Mouse (Mus musculus): ENCODE measurements around the gene Galntl6.
"Not testable (repeated sequence)": the region's sequence is repeated elsewhere in the genome, so short reads cannot be mapped to it uniquely, and the experiment has no call there.

The Galntl6 gene

DNA sequence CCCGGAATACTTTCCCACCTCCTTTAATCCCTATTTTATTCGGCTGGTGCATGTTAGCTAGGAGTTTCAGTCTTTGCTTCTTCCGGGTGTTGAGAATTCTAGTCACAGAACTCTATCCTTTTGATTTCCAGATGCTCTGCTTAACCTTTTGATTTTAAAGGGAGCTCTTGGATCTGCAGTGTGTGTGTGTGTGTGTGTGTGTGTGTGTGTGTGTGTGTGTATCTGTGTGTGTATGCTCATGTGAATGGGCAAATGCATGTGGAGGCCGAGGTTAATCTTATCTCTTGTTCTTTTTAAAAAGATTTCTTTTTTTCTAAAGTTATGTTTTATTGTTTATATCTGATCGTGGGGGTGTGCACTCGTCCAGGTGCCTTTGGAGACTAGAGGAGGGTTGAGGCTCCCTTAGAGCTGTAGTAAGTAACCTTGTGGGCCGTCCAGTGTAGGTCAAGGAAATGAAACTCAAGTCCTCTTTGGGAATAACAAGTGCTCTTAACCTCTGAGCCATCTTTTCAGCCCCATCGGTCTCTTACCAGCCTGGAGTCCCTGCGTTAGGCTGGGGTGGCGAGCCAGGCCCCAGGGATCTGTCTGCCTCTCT, 1145.9 kb downstream of the Galntl6 start:
- DNase-seq (ENCODE audit: low read depth, low spot score), result no peak

DNA sequence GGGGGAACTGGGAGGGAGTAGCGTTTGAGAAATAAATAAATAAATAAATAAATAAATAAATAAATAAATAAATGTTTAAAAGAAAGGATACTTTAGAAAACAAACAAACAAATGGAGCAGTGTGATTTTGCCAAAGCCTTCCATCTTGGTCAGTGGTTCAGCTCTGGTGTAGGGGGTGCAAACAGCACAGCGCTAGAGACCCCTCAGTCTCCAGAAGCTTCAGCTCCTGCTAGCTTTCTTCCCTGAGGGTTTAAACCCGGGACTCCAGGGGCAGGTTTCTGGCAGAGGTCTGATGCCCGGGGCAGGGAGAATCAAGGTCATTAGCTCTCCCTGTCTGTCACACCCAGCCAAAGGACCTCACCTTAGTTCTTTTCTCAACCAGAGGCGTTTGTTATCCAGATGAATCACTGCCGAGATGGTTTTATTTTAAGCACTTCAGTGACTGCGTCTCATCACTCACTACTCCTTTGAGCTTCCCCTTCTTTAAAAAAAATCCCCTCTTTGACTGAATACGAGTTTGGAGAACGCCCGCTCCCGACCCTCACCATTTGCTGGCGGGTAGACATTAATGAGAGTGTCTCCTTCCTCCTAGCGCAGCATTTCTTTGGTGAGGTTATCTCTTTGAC, 1146.6 kb downstream of the Galntl6 start:
- DNase-seq (ENCODE audit: low read depth, low spot score), result no peak

DNA sequence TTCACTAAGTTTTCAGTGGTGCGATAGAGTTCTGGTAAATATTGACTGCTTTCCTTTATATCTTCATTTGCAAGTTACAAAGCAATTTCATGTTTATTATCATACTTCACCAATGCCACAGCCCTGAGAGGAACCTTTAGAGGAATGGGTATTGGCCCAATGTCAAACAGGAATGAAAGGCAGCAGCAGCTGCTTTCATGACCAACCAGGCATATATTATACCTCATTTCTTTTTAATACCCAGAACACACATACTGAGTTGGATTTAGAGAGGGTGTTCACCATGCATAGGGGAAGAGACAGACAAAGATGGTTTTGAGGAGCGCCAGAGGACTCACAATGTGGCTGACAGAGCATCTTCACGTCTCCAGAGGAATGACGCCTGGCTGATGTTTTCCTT, 1147.2 kb downstream of the Galntl6 start:
- no peak for DNase-seq (ENCODE audit: low read depth, low spot score)

DNA sequence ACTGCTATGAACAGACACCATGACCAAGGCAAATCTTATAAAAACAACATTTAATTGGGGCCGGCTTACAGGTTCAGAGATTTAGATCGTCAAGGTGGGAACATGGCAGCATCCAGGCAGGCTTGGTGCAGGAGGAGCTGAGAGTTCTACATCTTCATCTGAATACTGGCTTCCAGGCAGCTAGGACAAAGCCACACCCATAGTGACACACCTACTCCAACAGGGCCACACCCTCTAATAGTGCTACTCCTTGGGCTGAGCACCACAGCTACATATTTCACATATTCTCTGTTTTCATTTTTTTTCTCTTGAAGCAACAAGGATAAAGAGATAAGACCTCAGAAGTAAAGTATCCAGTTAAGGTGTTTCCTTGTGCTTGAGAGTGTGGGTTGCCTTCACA, 1149.8 kb downstream of the Galntl6 start:
- DNase-seq (ENCODE audit: low read depth, low spot score), result not testable (repeated sequence)

DNA sequence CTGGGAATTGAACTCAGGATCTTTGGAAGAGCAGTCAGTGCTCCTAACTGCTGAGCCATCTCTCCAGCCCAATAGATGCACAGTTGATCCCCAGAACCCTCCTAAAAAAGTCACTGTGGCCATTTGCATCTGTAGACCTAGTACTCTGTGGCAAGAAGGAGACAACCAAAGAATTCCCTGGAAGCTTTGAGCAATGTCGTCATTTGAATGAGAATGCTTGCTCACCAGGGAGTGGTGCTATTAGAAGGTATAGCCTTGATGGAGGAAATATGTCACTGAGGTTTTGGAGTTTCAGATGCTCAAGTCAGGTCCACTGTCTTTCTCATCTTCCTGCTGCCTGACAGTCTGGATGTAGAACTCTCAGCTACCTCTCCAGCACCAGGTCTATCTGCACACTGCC, 1151.5 kb downstream of the Galntl6 start:
- no peak for DNase-seq (ENCODE audit: low read depth, low spot score)

DNA sequence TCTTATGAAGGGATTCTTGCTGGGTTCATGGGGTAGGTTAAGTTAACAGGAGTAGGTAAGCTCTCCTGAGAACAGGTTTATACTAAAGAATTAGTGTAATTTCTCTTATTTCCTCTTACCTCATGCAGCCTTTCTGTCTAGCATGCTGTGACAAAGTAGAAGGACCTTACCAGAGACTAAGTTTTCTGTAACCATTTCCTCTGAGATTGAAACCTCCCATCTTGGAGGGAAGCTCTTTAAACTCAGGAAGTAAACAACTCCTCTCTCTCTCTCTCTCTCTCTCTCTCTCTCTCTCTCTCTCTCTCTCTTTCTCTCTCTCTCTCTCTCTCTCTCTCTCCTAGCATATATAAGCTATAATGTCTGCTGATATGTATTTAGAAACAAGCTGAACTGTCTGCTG, 1153.6 kb downstream of the Galntl6 start:
- DNase-seq (ENCODE audit: low read depth, low spot score), result no peak

DNA sequence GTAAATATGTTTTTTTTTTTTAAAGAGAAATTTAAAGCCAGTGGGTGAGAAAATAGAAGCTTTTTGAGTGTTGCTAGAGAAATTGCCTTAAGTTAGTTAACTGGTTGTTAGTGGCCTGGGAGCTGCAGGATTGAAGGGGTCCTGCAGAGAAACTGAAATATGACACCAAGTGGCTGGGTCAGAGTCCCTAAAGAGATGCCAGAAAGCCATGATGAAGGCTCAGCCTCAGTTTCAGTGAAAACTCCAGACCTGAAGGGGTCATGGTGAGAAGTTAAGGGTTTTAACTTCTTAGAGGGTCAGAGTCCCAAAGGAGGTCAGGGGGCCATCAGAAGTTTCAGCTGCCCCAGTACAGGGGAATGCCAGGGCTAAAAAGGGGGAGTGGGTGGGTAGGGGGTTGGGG, 1155.0 kb downstream of the Galntl6 start:
- no peak for DNase-seq (ENCODE audit: low read depth, low spot score)

DNA sequence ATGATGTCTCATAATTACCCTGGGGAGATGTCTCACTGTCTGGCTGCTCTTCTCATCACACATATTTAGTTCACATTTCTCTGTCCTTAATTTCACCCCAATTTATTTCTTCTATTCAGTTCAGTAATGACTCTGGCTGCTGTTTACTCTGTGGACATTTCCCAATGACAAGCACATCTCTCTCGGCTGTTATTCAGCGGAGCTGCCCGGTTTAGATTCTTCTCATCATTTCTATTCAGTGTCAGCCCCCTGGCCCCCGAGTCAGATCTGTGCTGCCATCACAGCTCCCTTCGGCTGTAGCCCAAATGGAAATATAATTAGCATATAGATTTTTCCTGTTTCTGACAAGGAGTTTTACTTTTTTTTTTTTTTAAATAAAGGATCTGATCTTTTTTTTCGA, 1158.4 kb downstream of the Galntl6 start:
- DNase-seq (ENCODE audit: low read depth, low spot score), result no peak

- DNase-seq (ENCODE audit: low read depth, low spot score), result no peak
Measured at GRCm38 (mm10) chr8:57743636-57744035, 1168.8 kb downstream of the Galntl6 start.

DNA sequence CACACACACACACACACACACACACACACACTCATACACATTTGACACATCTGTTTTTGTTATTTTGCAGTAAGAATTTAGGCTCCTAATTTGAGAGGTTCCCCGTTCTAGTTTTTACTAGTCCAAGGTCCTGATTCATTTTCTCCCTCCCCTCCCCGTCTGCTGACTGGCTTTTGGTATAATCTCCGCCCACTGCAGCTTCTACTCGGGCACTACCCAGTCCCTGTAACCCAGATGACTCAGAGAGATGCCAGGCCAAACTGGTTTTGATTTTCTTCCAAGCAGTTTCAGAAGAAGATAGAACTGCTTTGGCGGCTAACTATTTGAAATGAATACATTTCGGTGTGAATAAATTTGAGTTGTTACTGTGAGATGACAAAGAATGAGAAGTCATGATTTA, 1170.5 kb downstream of the Galntl6 start:
- DNase-seq (ENCODE audit: low read depth, low spot score), result no peak

- no peak for DNase-seq (ENCODE audit: low read depth, low spot score)
Measured at GRCm38 (mm10) chr8:57741309-57741708, 1171.1 kb downstream of the Galntl6 start.

GRCm38 (mm10) chr8:57737281-57737680, 1175.2 kb downstream of the Galntl6 start:
- DNase-seq (ENCODE audit: low read depth, low spot score), result no peak

- no peak for DNase-seq (ENCODE audit: low read depth, low spot score)
Measured at GRCm38 (mm10) chr8:57732795-57733194, 1179.6 kb downstream of the Galntl6 start.

GRCm38 (mm10) chr8:57731666-57732065, 1180.8 kb downstream of the Galntl6 start:
- no peak for DNase-seq (ENCODE audit: low read depth, low spot score)

GRCm38 (mm10) chr8:57728276-57728675, 1184.2 kb downstream of the Galntl6 start:
- DNase-seq (ENCODE audit: low read depth, low spot score), result no peak

DNA sequence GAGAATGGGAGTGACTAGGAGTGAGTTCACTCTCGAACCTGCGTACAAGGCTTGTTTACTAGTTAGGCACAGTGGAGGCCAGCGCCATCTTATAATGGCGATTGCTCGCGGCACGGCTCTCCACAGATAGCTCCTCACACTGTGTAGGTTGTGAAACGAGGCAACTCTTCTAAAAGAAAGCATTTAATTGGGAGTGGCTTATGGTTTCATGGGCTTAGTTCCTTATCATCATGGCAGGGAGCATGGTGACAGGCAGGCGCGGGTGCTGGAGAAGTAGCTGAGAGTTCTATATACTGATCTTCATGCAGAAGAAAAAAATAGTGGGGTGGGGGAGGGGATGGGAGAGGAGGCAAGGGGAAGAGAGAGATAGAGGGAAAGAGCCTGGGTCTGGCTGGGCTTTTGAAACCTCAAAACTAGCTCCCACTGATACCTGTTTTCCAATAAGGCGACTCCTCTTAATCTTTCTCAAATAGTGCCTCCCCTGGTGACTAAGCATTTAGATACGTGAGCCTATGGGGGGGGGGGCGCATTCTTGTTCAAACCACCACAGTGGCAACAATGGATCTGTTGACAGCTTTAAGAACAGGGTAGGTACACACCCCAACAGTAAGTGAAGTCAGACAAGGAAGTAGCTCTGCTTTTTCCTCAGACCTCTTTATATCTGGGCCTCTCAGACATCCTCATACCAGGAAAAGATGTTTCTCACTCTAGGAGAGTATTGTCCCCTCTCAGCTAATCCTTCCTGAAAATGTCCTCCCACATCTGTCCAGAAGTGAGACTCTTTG, 1187.4 kb downstream of the Galntl6 start:
- no peak for DNase-seq (ENCODE audit: low read depth, low spot score)
